Mouse (Mus musculus) embryonic facial prominence, embryonic 13.5 days (tissue): ENCODE measurements around the gene Celf2. TPM values are rescaled to one million over a fixed set of nuclear protein-coding genes. Genes with fewer than 3 reads are reported as not detected.

ENCODE experiments used
- ATAC-seq: fragments of 200-750 bp; cut with Nextera tagmentation; 2 replicates; pipeline ENCODE4 v1.8.0; 2017; ENCODE audit warnings: low read depth; ENCODE audit not compliant: insufficient number of reproducible peaks, insufficient read depth, low FRiP score, low TSS enrichment
- H3K27ac ChIP-seq: fragments of 300-500 bp; sonication (generic); 2 replicates; pipeline ENCODE4 v1.5.1; 2015; ENCODE audit warnings: moderate library complexity, mild to moderate bottlenecking, inconsistent platforms
- H3K27me3 ChIP-seq: fragments of 300-500 bp; sonication (generic); 2 replicates; pipeline ENCODE4 v1.6.1; 2015; ENCODE audit warnings: mild to moderate bottlenecking, inconsistent platforms
- H3K36me3 ChIP-seq: fragments of 300-500 bp; sonication (generic); 2 replicates; pipeline ENCODE4 v1.6.1; 2015; ENCODE audit warnings: mild to moderate bottlenecking, inconsistent platforms
- H3K4me1 ChIP-seq: fragments of 300-500 bp; sonication (generic); 2 replicates; pipeline ENCODE4 v1.6.1; 2015; ENCODE audit warnings: inconsistent platforms
- H3K4me2 ChIP-seq: fragments of 300-500 bp; sonication (generic); 2 replicates; pipeline ENCODE4 v1.6.1; 2015; ENCODE audit warnings: moderate library complexity, mild to moderate bottlenecking, inconsistent platforms
- H3K4me3 ChIP-seq: fragments of 300-500 bp; sonication (generic); 2 replicates; pipeline ENCODE4 v1.5.1; 2015; ENCODE audit warnings: mild to moderate bottlenecking, inconsistent platforms
- H3K9ac ChIP-seq: fragments of 300-500 bp; sonication (generic); 2 replicates; pipeline ENCODE4 v1.6.1; 2015; ENCODE audit warnings: mild to moderate bottlenecking, inconsistent platforms
- H3K9me3 ChIP-seq: fragments of 300-500 bp; sonication (generic); 2 replicates; pipeline ENCODE4 v1.6.1; 2016; ENCODE audit warnings: inconsistent platforms
- WGBS: fragments of 180-500 bp; shearing (Covaris S2); methylation state at CpG from one replicate; pipeline ENCODE4 v1.1.7; 2015; ENCODE audit warnings: mixed read lengths; 5-methylcytosine and 5-hydroxymethylcytosine counted together
- polyA plus RNA-seq: library from polyadenylated mRNA; unstranded; fragments of >200 nt; fragmentation: Nextera tagmentation; extraction: Ambion mirVana; gene quantifications from 2 replicates; pipeline ENCODE4 v1.2.1, GENCODE M21; 2015

Celf2 gene
- polyA plus RNA-seq, 1 experiment from 2014 or later, result 43.6 TPM

GRCm38 (mm10) chr2:6678231-6678630 is 831.1 kb downstream of the Celf2 start:
- H3K4me3 ChIP-seq, result no peak overlapping the region
- no peaks in the 10 kb centered on the region for H3K36me3 ChIP-seq
- H3K9ac ChIP-seq, result no peak overlapping the region
- no peak for ATAC-seq
- no peaks in the 10 kb centered on the region for H3K27me3 ChIP-seq
- H3K4me2 ChIP-seq, result no peak overlapping the region
- WGBS, result 100% methylated on average over 1 of the region's 1 CpGs
- H3K4me1 ChIP-seq, result no peaks in the 10 kb centered on the region
- no peak overlapping the region for H3K27ac ChIP-seq
- no peaks in the 10 kb centered on the region for H3K9me3 ChIP-seq

GRCm38 (mm10) chr2:6677457-6677856 is 831.9 kb downstream of the Celf2 start:
- ATAC-seq, result no peak

GRCm38 (mm10) chr2:6674401-6674800 is 835.0 kb downstream of the Celf2 start:
- Histone ChIP-seq H3K9me3 (no peaks in the 10 kb centered on the region), H3K4me3 (no peak overlapping the region), H3K27ac (no peak overlapping the region), H3K36me3 (no peaks in the 10 kb centered on the region), H3K27me3 (no peaks in the 10 kb centered on the region), H3K4me1 (no peaks in the 10 kb centered on the region), H3K9ac (no peak overlapping the region), H3K4me2 (no peak overlapping the region)
- ATAC-seq, result no peak
- 89% methylated on average over 3 of the region's 3 CpGs for WGBS

More at GRCm38 (mm10) chr2:6677457-6677856, 831.9 kb downstream of the Celf2 start:
- Histone ChIP-seq H3K4me2 (no peak overlapping the region), H3K4me1 (no peaks in the 10 kb centered on the region), H3K27me3 (no peaks in the 10 kb centered on the region), H3K9ac (no peak overlapping the region), H3K27ac (no peak overlapping the region), H3K4me3 (no peak overlapping the region), H3K9me3 (no peaks in the 10 kb centered on the region), H3K36me3 (no peaks in the 10 kb centered on the region)

- Histone ChIP-seq H3K4me2 (no peak overlapping the region), H3K36me3 (no peaks in the 10 kb centered on the region), H3K9ac (no peak overlapping the region), H3K4me1 (no peaks in the 10 kb centered on the region), H3K4me3 (no peak overlapping the region), H3K27ac (no peak overlapping the region), H3K9me3 (no peaks in the 10 kb centered on the region), H3K27me3 (no peaks in the 10 kb centered on the region)
- WGBS, result 87% methylated on average over 3 of the region's 3 CpGs
- ATAC-seq, result no peak
Observed at GRCm38 (mm10) chr2:6673418-6673817, 835.9 kb downstream of the Celf2 start.

GRCm38 (mm10) chr2:6667611-6668010 is 841.8 kb downstream of the Celf2 start:
- Histone ChIP-seq H3K27ac (no peak overlapping the region), H3K9me3 (no peaks in the 10 kb centered on the region), H3K4me1 (no peaks in the 10 kb centered on the region), H3K27me3 (no peaks in the 10 kb centered on the region), H3K36me3 (no peaks in the 10 kb centered on the region), H3K4me3 (no peak overlapping the region), H3K9ac (no peak overlapping the region), H3K4me2 (no peak overlapping the region)
- WGBS, result 77% methylated on average over 4 of the region's 4 CpGs
- no peak for ATAC-seq

GRCm38 (mm10) chr2:6659834-6660233 is 849.5 kb downstream of the Celf2 start:
- Histone ChIP-seq H3K4me2 (no peak overlapping the region), H3K9me3 (no peaks in the 10 kb centered on the region), H3K4me3 (no peak overlapping the region), H3K9ac (no peak overlapping the region), H3K4me1 (no peaks in the 10 kb centered on the region), H3K36me3 (no peaks in the 10 kb centered on the region), H3K27ac (no peak overlapping the region), H3K27me3 (no peaks in the 10 kb centered on the region)
- no peak for ATAC-seq
- WGBS, result 82% methylated on average over 4 of the region's 4 CpGs

GRCm38 (mm10) chr2:6653719-6654118 is 855.6 kb downstream of the Celf2 start:
- 53% methylated on average over 6 of the region's 6 CpGs for WGBS
- no peaks in the 10 kb centered on the region for H3K9me3 ChIP-seq
- no peak overlapping the region for H3K4me2 ChIP-seq
- peaks cover 3% of the 10 kb centered on the region; the same call in 1 of the 2 replicates for H3K4me1 ChIP-seq
- H3K27me3 ChIP-seq, result no peaks in the 10 kb centered on the region
- no peak overlapping the region for H3K4me3 ChIP-seq
- no peak overlapping the region for H3K27ac ChIP-seq
- ATAC-seq, result no peak
- H3K9ac ChIP-seq, result no peak overlapping the region
- H3K36me3 ChIP-seq, result no peaks in the 10 kb centered on the region

GRCm38 (mm10) chr2:6651697-6652096 is 857.7 kb downstream of the Celf2 start:
- Histone ChIP-seq H3K9ac (no peak overlapping the region), H3K36me3 (no peaks in the 10 kb centered on the region), H3K4me1 (peaks cover 3% of the 10 kb centered on the region; the same call in 1 of the 2 replicates), H3K27ac (no peak overlapping the region), H3K27me3 (no peaks in the 10 kb centered on the region), H3K9me3 (no peaks in the 10 kb centered on the region), H3K4me2 (no peak overlapping the region), H3K4me3 (no peak overlapping the region)
- ATAC-seq, result no peak
- WGBS, result 58% methylated on average over 1 of the region's 1 CpGs

- 84% methylated on average over 6 of the region's 6 CpGs for WGBS
- no peak overlapping the region for H3K4me3 ChIP-seq
- ATAC-seq, result no peak
Observed at GRCm38 (mm10) chr2:6648877-6649276, 860.5 kb downstream of the Celf2 start.

GRCm38 (mm10) chr2:6647028-6647427 is 862.3 kb downstream of the Celf2 start:
- no peak overlapping the region for H3K27ac ChIP-seq
- no peak for ATAC-seq
- WGBS, result 77% methylated on average over 4 of the region's 4 CpGs
- no peak overlapping the region for H3K4me2 ChIP-seq
- no peaks in the 10 kb centered on the region for H3K27me3 ChIP-seq
- no peaks in the 10 kb centered on the region for H3K36me3 ChIP-seq
- no peaks in the 10 kb centered on the region for H3K9me3 ChIP-seq
- H3K4me1 ChIP-seq, result no peaks in the 10 kb centered on the region
- H3K4me3 ChIP-seq, result no peak overlapping the region
- no peak overlapping the region for H3K9ac ChIP-seq

More at GRCm38 (mm10) chr2:6648877-6649276, 860.5 kb downstream of the Celf2 start:
- no peaks in the 10 kb centered on the region for H3K27me3 ChIP-seq
- H3K27ac ChIP-seq, result no peak overlapping the region
- H3K4me1 ChIP-seq, result peaks cover 3% of the 10 kb centered on the region; the same call in 1 of the 2 replicates
- no peak overlapping the region for H3K4me2 ChIP-seq
- no peaks in the 10 kb centered on the region for H3K36me3 ChIP-seq
- H3K9ac ChIP-seq, result no peak overlapping the region
- H3K9me3 ChIP-seq, result no peaks in the 10 kb centered on the region

GRCm38 (mm10) chr2:6646325-6646724 is 863.0 kb downstream of the Celf2 start:
- Histone ChIP-seq H3K9ac (no peak overlapping the region), H3K4me1 (no peaks in the 10 kb centered on the region), H3K4me3 (no peak overlapping the region), H3K4me2 (no peak overlapping the region), H3K9me3 (no peaks in the 10 kb centered on the region), H3K27ac (no peak overlapping the region), H3K27me3 (no peaks in the 10 kb centered on the region), H3K36me3 (no peaks in the 10 kb centered on the region)
- ATAC-seq, result no peak
- 84% methylated on average over 3 of the region's 3 CpGs for WGBS

- WGBS, result 82% methylated on average over 3 of the region's 3 CpGs
- no peak for ATAC-seq
Observed at GRCm38 (mm10) chr2:6642222-6642850, 867.0 kb downstream of the Celf2 start.

More at GRCm38 (mm10) chr2:6642222-6642850, 867.0 kb downstream of the Celf2 start:
- Histone ChIP-seq H3K9me3 (no peaks in the 10 kb centered on the region), H3K4me3 (no peak overlapping the region), H3K27me3 (no peaks in the 10 kb centered on the region), H3K27ac (no peak overlapping the region), H3K36me3 (no peaks in the 10 kb centered on the region), H3K9ac (no peak overlapping the region), H3K4me1 (no peaks in the 10 kb centered on the region), H3K4me2 (no peak overlapping the region)
